Mouse (Mus musculus) gastrocnemius, postnatal 36 days (tissue): ENCODE data around the gene Itpripl2. TPM values are rescaled to one million over a fixed set of nuclear protein-coding genes. Genes with fewer than 3 reads are reported as not detected.

Source experiments
- DNase-seq, 2 experiments: peaks; one replicate each; pipeline ENCODE4 v3.0.0; 2022
- intact Hi-C: fragments of 180-260 bp; cut with DNase I; formaldehyde crosslinking; loops from one replicate; pipeline ENCODE4 v1.15.1; 2025
- total RNA-seq, 2 experiments: library from RNA; stranded (reverse); gene quantifications; 2 replicates each; pipeline ENCODE4 v1.2.3; 2021

Itpripl2 gene
- total RNA-seq, 2 experiments from 2014 or later: 8.0 to 8.8 TPM

DNA sequence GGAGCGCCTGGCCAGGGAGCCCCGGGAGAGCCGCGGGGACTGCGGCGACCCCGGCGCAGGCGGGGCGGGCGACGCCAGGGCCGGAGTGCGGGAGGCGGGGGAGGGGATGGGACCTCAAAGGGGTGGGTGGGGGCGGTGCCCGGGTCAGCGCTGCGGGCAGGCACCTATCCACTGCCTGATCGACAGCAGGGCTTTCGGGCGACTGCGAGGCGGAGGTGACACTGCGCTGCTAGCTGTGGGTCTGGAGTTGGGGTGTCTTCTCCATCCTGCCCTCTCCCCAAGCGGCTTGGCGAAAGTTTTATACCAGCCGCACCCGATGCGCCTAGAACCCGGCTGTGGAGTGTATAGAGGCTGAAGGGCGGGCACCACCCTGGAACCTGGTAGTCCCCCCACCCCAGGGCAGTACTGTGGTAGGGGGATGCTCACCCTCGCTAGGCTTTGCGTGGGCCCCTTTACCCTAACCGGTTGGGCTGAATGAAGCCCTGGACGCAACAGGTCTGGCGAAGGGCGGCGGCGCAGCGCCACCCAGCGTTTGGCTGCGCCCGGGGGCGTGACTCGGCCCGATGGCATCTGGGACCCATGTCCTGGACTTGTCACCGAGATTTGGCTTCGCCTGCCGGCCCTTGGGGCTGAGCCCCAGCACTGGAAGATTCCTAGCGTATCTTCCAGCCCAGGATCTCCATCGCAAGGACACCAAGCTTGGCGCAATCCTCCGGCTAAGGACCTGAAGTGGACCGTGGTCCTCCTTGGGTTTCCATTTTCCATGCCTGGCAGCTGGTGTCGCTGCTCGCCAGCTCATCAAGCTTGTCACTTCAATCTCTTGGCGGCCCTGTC lies 43.4 kb downstream of the Itpripl2 start, which contains the start of gene Syt17:
TSS of gene Syt17 (minus strand) at position 89 of the 834 bp plus-strand sequence.
- intact Hi-C loops: loop anchor here (1.0 to 2.0 kb wide), 3 partner anchors 44 to 144 kb away; no protein-coding TSS in a partner anchor
- peak; percentile 62 to 80 for DNase-seq

GRCm38 (mm10) chr7:118447291-118448133 lies 44.3 kb downstream of the Itpripl2 start:
- intact Hi-C loops: loop anchor here (1.0 to 2.0 kb wide), 3 partner anchors 45 to 143 kb away; no protein-coding TSS in a partner anchor
- DNase-seq: peak in 1 of 2 experiments; percentile 23

DNA sequence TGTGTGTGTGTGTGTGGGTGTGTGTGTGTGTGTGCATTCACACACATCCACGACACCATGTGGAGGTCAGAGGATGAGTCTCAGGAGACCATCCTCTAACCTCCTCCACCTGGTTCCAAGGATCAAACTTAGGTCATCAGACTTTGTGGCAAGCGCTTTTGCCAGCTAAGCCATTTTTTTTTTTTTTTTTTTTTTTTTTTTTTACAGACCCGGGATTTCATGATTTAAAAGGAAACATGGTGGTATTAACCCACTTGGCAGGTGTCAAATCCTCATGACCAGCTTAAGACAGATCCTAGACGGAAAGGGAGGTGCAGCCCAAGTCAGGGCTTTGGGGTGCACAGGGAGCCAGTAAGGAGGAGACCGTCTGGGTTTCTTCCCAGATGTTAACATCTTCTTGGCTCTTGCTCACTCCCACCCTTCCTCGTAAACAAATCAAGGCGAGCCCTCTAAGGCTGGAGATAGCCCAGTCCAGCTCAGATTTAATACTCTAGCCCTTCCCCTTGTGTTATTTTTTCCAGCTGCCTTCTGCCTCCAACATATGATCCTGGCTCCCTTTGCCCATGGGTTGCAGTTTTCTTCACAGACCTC lies 47.8 kb downstream of the Itpripl2 start:
- intact Hi-C loops: no loop called here
- DNase-seq: no peak

DNA sequence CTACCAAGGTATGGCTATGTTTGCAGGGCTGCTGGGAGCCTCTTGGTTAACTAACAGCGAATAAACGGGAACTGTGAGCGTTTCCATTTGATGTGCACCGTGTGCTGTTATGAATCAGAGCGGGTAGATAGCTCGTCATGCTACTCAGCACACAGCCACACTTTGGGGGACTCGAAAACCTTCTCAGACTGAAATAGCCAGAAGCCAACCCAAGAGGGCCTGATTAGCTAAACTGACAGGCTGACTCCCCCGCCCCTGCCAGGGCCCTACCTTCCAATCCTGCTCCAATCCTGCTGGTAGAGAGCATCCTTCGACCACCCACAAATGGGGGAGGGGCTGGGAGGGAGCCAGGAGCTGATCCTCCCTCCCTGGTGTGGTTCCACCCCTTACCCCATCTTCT lies 48.4 kb downstream of the Itpripl2 start:
- intact Hi-C loops: no loop called here
- no peak for DNase-seq

- intact Hi-C loops: no loop called here
These were observed 50.2 kb downstream of the Itpripl2 start for GRCm38 (mm10) chr7:118441535-118441934.

DNA sequence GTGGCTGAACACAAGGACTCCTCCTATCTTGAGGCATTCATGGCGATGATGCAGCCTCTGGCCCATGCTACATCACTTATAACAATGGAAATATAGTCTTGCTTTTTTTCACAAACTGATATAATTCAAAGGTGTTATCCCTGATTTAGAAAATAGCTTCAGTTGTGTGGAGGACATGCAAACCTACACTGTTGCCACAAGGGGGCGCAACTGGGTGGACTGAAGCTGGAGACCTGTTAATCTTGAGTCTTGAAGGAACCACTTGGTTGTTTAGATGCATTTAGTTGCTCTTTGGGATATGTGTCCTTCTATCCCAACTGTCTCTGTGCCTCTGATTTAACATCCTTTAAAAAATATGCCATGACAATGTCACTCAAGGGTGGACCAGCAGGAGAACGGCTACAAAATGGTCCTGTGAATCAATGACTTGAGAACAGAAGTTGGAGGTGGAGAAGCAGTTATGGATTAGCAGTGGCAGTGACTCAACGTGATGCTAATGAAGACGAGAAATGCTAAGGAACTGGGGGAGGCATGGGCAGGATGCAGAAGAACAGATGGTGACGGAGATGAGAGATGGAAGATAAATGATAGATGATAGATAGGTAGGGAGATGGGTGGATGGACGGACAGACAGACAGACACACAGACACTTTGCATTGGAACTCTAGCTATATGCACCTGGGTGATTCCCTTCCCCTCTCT lies 54.5 kb downstream of the Itpripl2 start:
- intact Hi-C loops: no loop called here
- no peak for DNase-seq

More at GRCm38 (mm10) chr7:118441535-118441934, 50.2 kb downstream of the Itpripl2 start:
- peak; percentile 32 to 38 for DNase-seq

Other genes with a start within 250 kb of the Itpripl2 start
- 10 to 100 TPM; 22.7 to 24.1 TPM for gene Smg1, start 248.3 kb downstream of the Itpripl2 start, total RNA-seq
- under 1 TPM; 0.27 to 0.38 TPM for gene Syt17, start 43.8 kb downstream of the Itpripl2 start, total RNA-seq
- 10 to 100 TPM; 51.9 to 53.5 TPM for gene Coq7, start 41.4 kb upstream of the Itpripl2 start, total RNA-seq
- gene Tmc7, start 92.8 kb upstream of the Itpripl2 start, total RNA-seq: 1 to 10 TPM; 7.3 to 7.9 TPM
- under 1 TPM in 1 of 2 experiments, not detected in 1; 0.08 TPM for gene Tmc5, start 105.3 kb upstream of the Itpripl2 start, total RNA-seq
- gene Gde1, start 213.8 kb upstream of the Itpripl2 start, total RNA-seq: 10 to 100 TPM; 33.4 to 35.8 TPM
- gene Ccp110, start 220.6 kb upstream of the Itpripl2 start, total RNA-seq: 1 to 10 TPM; 1.9 to 2.3 TPM
- 10 to 100 TPM; 17.7 to 20.2 TPM for gene Vps35l, start 248.3 kb upstream of the Itpripl2 start, total RNA-seq